ENCODE assay signal across 22 mouse cellular contexts in the genomic region with DNA sequence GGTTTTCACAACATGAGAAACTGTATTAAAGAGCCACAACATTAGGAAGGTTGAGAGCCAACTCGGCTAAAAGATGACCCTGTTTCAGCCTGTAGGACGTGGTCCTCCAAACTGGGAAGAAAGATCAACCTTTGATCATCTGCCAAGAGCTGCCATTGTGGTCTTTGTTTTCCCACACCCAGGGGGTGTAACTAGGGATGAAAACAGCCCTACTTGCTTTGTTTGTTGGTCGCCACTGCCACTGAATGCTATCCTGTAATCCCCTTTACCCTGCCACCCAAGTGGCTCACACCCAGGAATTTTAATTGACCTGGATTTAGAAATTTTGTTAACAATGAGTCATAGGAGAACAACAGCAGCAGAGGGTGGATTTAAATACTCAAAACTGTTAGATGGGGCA.
DNase-seq lines count a peak whose midpoint lies in the region; ATAC-seq lines count a peak whose summit lies in the region.
"Had no signal": no experiment of that assay in that cellular context is flagged by ENCODE, and none has a peak within 500 bp of the region (broad histone marks: within the 10 kb centered on the region; RNA-seq: fewer than 3 reads in every experiment).

No protein-coding gene starts in this region.

- DNase-seq in frontal cortex, postnatal 10 days (ENCODE audit: low spot score in 2 of 2): no peak
- DNase-seq in 3T3-L1 (ENCODE audit: low read depth, low spot score): peak; percentile 23
- DNase-seq in Muller cell, postnatal 12 days (ENCODE audit: inconsistent ontology term): peak; percentile 82
- peak; percentile 15 for DNase-seq in brain, adult 2 months (ENCODE audit: low read depth, low spot score)
- DNase-seq in cerebellum, postnatal 14 days: no peak
- no peak for DNase-seq in thymus, postnatal 14 days
- DNase-seq: adrenal gland, adult 2 months; adrenal gland, postnatal 36 days; B cell, adult 2 months; cerebellum, postnatal 10 days; gastrocnemius, postnatal 25 days; heart, postnatal 36 days; kidney, adult 9 months; kidney, postnatal 10 days; layer of hippocampus, postnatal 36 days; liver, embryonic 13.5 days; lung, adult 18-20 months; right cerebral cortex, postnatal 14 days; thymus, postnatal 25 days had no signal

- peak; percentile 59; the same call in 1 of the 2 replicates for ATAC-seq in frontal cortex, adult (ENCODE audit: low TSS enrichment)
- ATAC-seq: intestine, postnatal 0 days; lung, postnatal 0 days had no signal

Comparison
In these comparisons a context has a peak if more than half of its experiments do, and no peak if none do; other contexts are left out.
1. DNase-seq: peak in 3T3-L1 (single experiment), Muller cell, postnatal 12 days (single experiment) and brain, adult 2 months (single experiment); none in frontal cortex, postnatal 10 days (0 of 2), cerebellum, postnatal 14 days (0 of 2) and thymus, postnatal 14 days (single experiment).